In the genomic region with DNA sequence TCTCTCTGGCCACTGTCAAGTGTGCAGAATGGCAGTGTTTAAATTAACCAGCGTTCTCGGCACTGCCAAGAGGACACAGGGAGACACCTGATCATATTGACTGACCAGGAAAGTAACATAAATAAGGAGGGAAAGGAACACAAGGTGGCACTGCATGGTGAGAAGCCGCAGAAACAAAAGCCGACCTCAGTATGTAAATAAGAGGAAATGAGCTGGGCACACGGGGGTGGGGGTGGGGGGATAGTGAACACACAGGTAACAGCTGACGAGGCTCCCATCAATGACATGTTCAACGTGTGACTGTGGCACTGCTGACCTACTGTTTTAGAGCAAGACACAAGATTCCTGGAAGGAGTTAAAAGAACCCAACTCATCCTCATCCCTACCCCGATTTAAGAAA, we compare ENCODE assay signal across 13 mouse cellular contexts. TPM values are rescaled to one million over a fixed set of nuclear protein-coding genes. Genes with fewer than 3 reads are reported as not detected.
DNase-seq lines count a peak whose midpoint lies in the region; ATAC-seq and TF ChIP-seq lines count a peak whose summit lies in the region.
"Had no signal": no experiment of that assay in that cellular context is flagged by ENCODE, and none has a peak within 500 bp of the region (broad histone marks: within the 10 kb centered on the region; RNA-seq: fewer than 3 reads in every experiment).

No protein-coding gene starts in this region.

- H3K27me3 ChIP-seq in heart, embryonic 14.5 days (ENCODE audit: control insufficient read depth, insufficient read depth, low read length): no peaks in the 10 kb centered on the region
- no peaks in the 10 kb centered on the region for H3K27me3 ChIP-seq in stomach, embryonic 15.5 days (replicated peaks)
- H3K27me3 ChIP-seq in stomach, postnatal 0 days (ENCODE audit: control insufficient read depth, insufficient read depth, low read length): no peaks in the 10 kb centered on the region
- no peaks in the 10 kb centered on the region for H3K27me3 ChIP-seq in hindbrain, embryonic 14.5 days (ENCODE audit: control insufficient read depth, insufficient read depth, low read length)

- no peak for ATAC-seq in heart, embryonic 14.5 days (ENCODE audit: insufficient number of reproducible peaks, insufficient read depth, low FRiP score, low read depth)
- no peak for ATAC-seq in stomach, embryonic 15.5 days (ENCODE audit: insufficient read depth, low FRiP score, low read depth)
- ATAC-seq in stomach, postnatal 0 days (ENCODE audit: low FRiP score, low TSS enrichment): no peak
- ATAC-seq in hindbrain, embryonic 14.5 days (ENCODE audit: low FRiP score): no peak
- ATAC-seq: hindbrain, postnatal 0 days had no signal

- H3K27ac ChIP-seq in heart, embryonic 14.5 days (replicated peaks in 1 of 2; ENCODE audit: control insufficient read depth in 1 of 2, insufficient read depth in 1 of 2, low read depth in 2 of 2, low read length in 2 of 2): no peak overlapping the region
- no peak overlapping the region for H3K27ac ChIP-seq in stomach, embryonic 15.5 days
- no peak overlapping the region for H3K27ac ChIP-seq in stomach, postnatal 0 days (replicated peaks)
- no peak overlapping the region for H3K27ac ChIP-seq in hindbrain, embryonic 14.5 days
- H3K27ac ChIP-seq: heart, embryonic 10.5 days; hindbrain, postnatal 0 days; macrophage had no signal

- peaks cover 14% of the 10 kb centered on the region for H3K36me3 ChIP-seq in heart, embryonic 14.5 days (ENCODE audit: control insufficient read depth, insufficient read depth, low read length)
- peaks cover 4% of the 10 kb centered on the region for H3K36me3 ChIP-seq in stomach, embryonic 15.5 days
- H3K36me3 ChIP-seq in stomach, postnatal 0 days (ENCODE audit: control insufficient read depth, insufficient read depth, low read length): no peaks in the 10 kb centered on the region
- H3K36me3 ChIP-seq in hindbrain, embryonic 14.5 days (replicated peaks; ENCODE audit: control insufficient read depth, insufficient read depth): 0 out of 2 replicates have a peak, but pooled peaks cover 2% of the 10 kb centered on the region

- H3K9me3 ChIP-seq in heart, embryonic 14.5 days (ENCODE audit: control insufficient read depth, low read length): no peaks in the 10 kb centered on the region
- no peaks in the 10 kb centered on the region for H3K9me3 ChIP-seq in stomach, embryonic 15.5 days
- H3K9me3 ChIP-seq in stomach, postnatal 0 days (ENCODE audit: control insufficient read depth, low read length): no peaks in the 10 kb centered on the region
- H3K9me3 ChIP-seq in hindbrain, embryonic 14.5 days (ENCODE audit: control insufficient read depth, low read length): no peaks in the 10 kb centered on the region
- H3K9me3 ChIP-seq: heart, embryonic 10.5 days had no signal

- H3K4me3 ChIP-seq in heart, embryonic 14.5 days (ENCODE audit: control insufficient read depth in 1 of 2, insufficient read depth in 1 of 2, low read depth in 1 of 2, low read length in 2 of 2): no peak overlapping the region
- no peak overlapping the region for H3K4me3 ChIP-seq in stomach, embryonic 15.5 days (replicated peaks)
- H3K4me3 ChIP-seq in stomach, postnatal 0 days (ENCODE audit: low read depth, low read length): no peak overlapping the region
- H3K4me3 ChIP-seq in hindbrain, embryonic 14.5 days (replicated peaks; ENCODE audit: low read length): no peak overlapping the region
- H3K4me3 ChIP-seq: heart, embryonic 10.5 days had no signal

- no peak for DNase-seq in heart, postnatal 14 days
- DNase-seq in stomach, postnatal 0 days (ENCODE audit: low spot score): no peak
- peak; percentile 78 for DNase-seq in induced T-regulatory cell, adult 2 months (ENCODE audit: low read depth)
- no peak for DNase-seq in hindbrain, embryonic 14.5 days (ENCODE audit: low spot score)
- no peak for DNase-seq in embryo, embryonic 11 days
- DNase-seq: cerebellum, adult 11 months; right cerebral cortex, postnatal 14 days; thymus, postnatal 36 days had no signal

- no peak overlapping the region for H3K9ac ChIP-seq in heart, embryonic 14.5 days (ENCODE audit: low read length)
- H3K9ac ChIP-seq in stomach, embryonic 15.5 days: no peak overlapping the region
- H3K9ac ChIP-seq in stomach, postnatal 0 days (ENCODE audit: low read length): no peak overlapping the region
- no peak overlapping the region for H3K9ac ChIP-seq in hindbrain, embryonic 14.5 days

- 0 out of 2 replicates have a peak overlapping the region, but pooled peaks have one; percentile 72 for H3K4me2 ChIP-seq in heart, embryonic 14.5 days (ENCODE audit: low read length)
- H3K4me2 ChIP-seq in stomach, embryonic 15.5 days: peak overlapping the region; percentile 67
- no peak overlapping the region for H3K4me2 ChIP-seq in stomach, postnatal 0 days (replicated peaks; ENCODE audit: low read depth)
- H3K4me2 ChIP-seq in hindbrain, embryonic 14.5 days (replicated peaks): no peak overlapping the region

- no peak for TF ChIP-seq CTCF in stomach, postnatal 0 days (IDR thresholded peaks at IDR 0.05; ENCODE audit: low read depth)

- intact Hi-C loops in heart, postnatal 14 days (cut with DNase I): no loop called here

- H3K4me1 ChIP-seq in heart, embryonic 14.5 days (ENCODE audit: control insufficient read depth in 2 of 2, insufficient read depth in 2 of 2, low read length in 2 of 2): peaks cover 9 to 15% of the 10 kb centered on the region in 2 experiments; a peak in 3 of 4 replicates
- peaks cover 10% of the 10 kb centered on the region for H3K4me1 ChIP-seq in stomach, embryonic 15.5 days
- H3K4me1 ChIP-seq in stomach, postnatal 0 days (replicated peaks; ENCODE audit: control insufficient read depth, insufficient read depth): no peaks in the 10 kb centered on the region
- peaks cover 13% of the 10 kb centered on the region for H3K4me1 ChIP-seq in hindbrain, embryonic 14.5 days (replicated peaks; ENCODE audit: control insufficient read depth, insufficient read depth, low read length)

- 71% methylated on average over 8 of the region's 8 CpGs for WGBS in heart, embryonic 14.5 days
- WGBS in stomach, embryonic 15.5 days: 51% methylated on average over 8 of the region's 8 CpGs
- WGBS in stomach, postnatal 0 days: 43% methylated on average over 8 of the region's 8 CpGs
- 81% methylated on average over 8 of the region's 8 CpGs for WGBS in hindbrain, embryonic 14.5 days

- no peak for TF ChIP-seq EP300 in stomach, postnatal 0 days (optimal IDR thresholded peaks at IDR 0.05)

RNA-seq across cellular contexts. Expression of a gene that starts 2.4 kb away (rescaled TPM):
- 46.9 and 50.2 TPM in 2 replicates for polyA plus RNA-seq in heart, embryonic 14.5 days (2014; fragmentation: Nextera tagmentation; extraction: Ambion mirVana)
- total RNA-seq in heart, postnatal 14 days (2021): 1 to 10 TPM; 4.9 to 7.5 TPM
- 73.9 and 78.8 TPM in 2 replicates for polyA plus RNA-seq in stomach, embryonic 15.5 days (2015; fragmentation: Nextera tagmentation; extraction: Ambion mirVana)
- 14.5 and 18.3 TPM in 2 replicates for polyA plus RNA-seq in stomach, postnatal 0 days (2015; fragmentation: Nextera tagmentation; extraction: Ambion mirVana)
- 17.8 and 20.0 TPM in 2 replicates for polyA plus RNA-seq in hindbrain, embryonic 14.5 days (2014; fragmentation: Nextera tagmentation; extraction: Ambion mirVana)

RNA-seq across cellular contexts. Expression of a gene that starts 11.9 kb away (rescaled TPM):
- polyA plus RNA-seq in heart, embryonic 14.5 days (2014; fragmentation: Nextera tagmentation; extraction: Ambion mirVana): 11.5 and 11.8 TPM in 2 replicates
- 10 to 100 TPM; 16.4 to 21.3 TPM for total RNA-seq in heart, postnatal 14 days (2021)
- 28.8 and 29.9 TPM in 2 replicates for polyA plus RNA-seq in stomach, embryonic 15.5 days (2015; fragmentation: Nextera tagmentation; extraction: Ambion mirVana)
- polyA plus RNA-seq in stomach, postnatal 0 days (2015; fragmentation: Nextera tagmentation; extraction: Ambion mirVana): 16.9 and 18.3 TPM in 2 replicates
- 9.7 and 12.4 TPM in 2 replicates for polyA plus RNA-seq in hindbrain, embryonic 14.5 days (2014; fragmentation: Nextera tagmentation; extraction: Ambion mirVana)

Comparison
In these comparisons a context has a peak if more than half of its experiments do, and no peak if none do; other contexts are left out.
1. H3K4me2 ChIP-seq: peak in heart, embryonic 14.5 days (single experiment) and stomach, embryonic 15.5 days (single experiment); none in stomach, postnatal 0 days (single experiment) and hindbrain, embryonic 14.5 days (single experiment).